Mouse (Mus musculus) neural tube, embryonic 13.5 days (tissue): ENCODE measurements around the gene Rbm28. TPM values are rescaled to one million over a fixed set of nuclear protein-coding genes. Genes with fewer than 3 reads are reported as not detected.
"Not testable (repeated sequence)": the region's sequence is repeated elsewhere in the genome, so short reads cannot be mapped to it uniquely, and the experiment has no call there.

Experiments used
- ATAC-seq: fragments of 200-750 bp; cut with Nextera tagmentation; 2 replicates; pipeline ENCODE4 v1.8.0; 2017; ENCODE audit warnings: low read depth, mild to moderate bottlenecking, moderate TSS enrichment, moderate library complexity
- H3K27ac ChIP-seq: fragments of 300-500 bp; sonication (generic); replicated peaks from 2 replicates; pipeline ENCODE4 v1.5.1; 2015; ENCODE audit warnings: moderate library complexity, mild to moderate bottlenecking, inconsistent platforms
- H3K27me3 ChIP-seq: fragments of 300-500 bp; sonication (generic); 2 replicates; pipeline ENCODE4 v1.6.1; 2015; ENCODE audit warnings: mild to moderate bottlenecking, inconsistent platforms
- H3K36me3 ChIP-seq: fragments of 300-500 bp; sonication (generic); 2 replicates; pipeline ENCODE4 v1.6.1; 2015; ENCODE audit warnings: mild to moderate bottlenecking, inconsistent platforms
- H3K4me1 ChIP-seq: fragments of 300-500 bp; sonication (generic); replicated peaks from 2 replicates; pipeline ENCODE4 v1.6.1; 2015; ENCODE audit warnings: inconsistent platforms
- H3K4me2 ChIP-seq: fragments of 300-500 bp; sonication (generic); 2 replicates; pipeline ENCODE4 v1.6.1; 2015; ENCODE audit warnings: inconsistent platforms, mild to moderate bottlenecking, moderate library complexity
- H3K4me3 ChIP-seq: fragments of 300-500 bp; sonication (generic); 2 replicates; pipeline ENCODE4 v1.5.1; 2015; ENCODE audit warnings: mild to moderate bottlenecking, inconsistent platforms
- H3K9ac ChIP-seq: fragments of 300-500 bp; sonication (generic); 2 replicates; pipeline ENCODE4 v1.6.1; 2015; ENCODE audit warnings: moderate library complexity, mild to moderate bottlenecking, inconsistent platforms
- H3K9me3 ChIP-seq: fragments of 300-500 bp; sonication (generic); 2 replicates; pipeline ENCODE4 v1.6.1; 2016; ENCODE audit warnings: inconsistent platforms
- WGBS: fragments of 180-500 bp; shearing (Covaris S2); methylation state at CpG from one replicate; pipeline ENCODE4 v1.1.7; 2015; 5-methylcytosine and 5-hydroxymethylcytosine counted together
- polyA plus RNA-seq: library from polyadenylated mRNA; unstranded; fragments of >200 nt; fragmentation: Nextera tagmentation; extraction: Ambion mirVana; gene quantifications from 2 replicates; pipeline ENCODE4 v1.2.1, GENCODE M21; 2015

Rbm28 gene
- polyA plus RNA-seq, 1 experiment from 2014 or later: 44.4 TPM

DNA sequence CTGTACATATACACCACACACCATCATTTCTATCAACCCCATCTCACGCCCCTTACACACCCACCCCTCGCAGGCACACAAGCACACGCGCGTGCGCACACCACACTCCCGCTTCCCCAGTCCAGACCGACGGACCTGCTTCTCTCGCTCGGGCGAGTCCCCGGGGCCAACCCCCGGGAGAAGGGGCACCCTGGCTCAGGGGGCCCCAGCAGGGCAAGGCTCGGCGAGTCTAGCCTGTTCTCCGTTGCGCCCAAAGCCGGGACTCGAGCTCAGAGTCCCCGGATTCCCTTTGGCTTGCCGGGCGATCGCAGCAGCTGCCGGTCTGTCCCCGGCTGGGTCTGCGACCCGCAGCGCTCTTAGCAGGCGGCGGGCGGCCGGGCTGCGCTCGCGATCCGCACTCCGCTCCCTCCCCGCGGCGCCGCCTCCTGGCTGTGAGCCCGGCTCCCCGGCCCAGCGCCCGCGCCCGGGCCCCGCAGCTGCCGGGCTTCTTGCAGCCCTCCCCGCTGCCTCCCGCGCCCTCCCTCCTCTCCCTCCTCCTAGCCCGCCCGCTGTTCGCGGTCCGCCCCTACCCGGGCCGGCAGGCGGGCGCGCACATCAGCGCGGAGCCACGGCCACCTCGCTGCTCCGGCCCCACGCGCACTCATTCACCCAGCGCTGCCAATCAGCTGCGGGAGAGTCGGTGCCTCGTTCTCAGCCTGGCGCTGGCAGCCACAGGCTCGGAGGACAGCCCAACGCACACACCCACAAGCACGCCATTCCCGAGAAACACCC, 14.3 kb upstream of the Rbm28 start, which contains the start of gene Prrt4:
TSS of gene Prrt4 (minus strand) at position 697 of the 771 bp plus-strand sequence.
- Histone ChIP-seq H3K4me1 (peaks cover 19% of the 10 kb centered on the region), H3K27ac (peak within 1 kb of the TSS; percentile 87), H3K36me3 (no peaks in the 10 kb centered on the region), H3K4me2 (peak within 1 kb of the TSS; percentile 75), H3K27me3 (peaks cover 52% of the 10 kb centered on the region), H3K9ac (peak within 1 kb of the TSS; percentile 84), H3K4me3 (peak within 1 kb of the TSS; percentile 59), H3K9me3 (no peaks in the 10 kb centered on the region)
- WGBS: under 1% methylated on average over 66 of the region's 79 CpGs
- ATAC-seq: peak; percentile 86

DNA sequence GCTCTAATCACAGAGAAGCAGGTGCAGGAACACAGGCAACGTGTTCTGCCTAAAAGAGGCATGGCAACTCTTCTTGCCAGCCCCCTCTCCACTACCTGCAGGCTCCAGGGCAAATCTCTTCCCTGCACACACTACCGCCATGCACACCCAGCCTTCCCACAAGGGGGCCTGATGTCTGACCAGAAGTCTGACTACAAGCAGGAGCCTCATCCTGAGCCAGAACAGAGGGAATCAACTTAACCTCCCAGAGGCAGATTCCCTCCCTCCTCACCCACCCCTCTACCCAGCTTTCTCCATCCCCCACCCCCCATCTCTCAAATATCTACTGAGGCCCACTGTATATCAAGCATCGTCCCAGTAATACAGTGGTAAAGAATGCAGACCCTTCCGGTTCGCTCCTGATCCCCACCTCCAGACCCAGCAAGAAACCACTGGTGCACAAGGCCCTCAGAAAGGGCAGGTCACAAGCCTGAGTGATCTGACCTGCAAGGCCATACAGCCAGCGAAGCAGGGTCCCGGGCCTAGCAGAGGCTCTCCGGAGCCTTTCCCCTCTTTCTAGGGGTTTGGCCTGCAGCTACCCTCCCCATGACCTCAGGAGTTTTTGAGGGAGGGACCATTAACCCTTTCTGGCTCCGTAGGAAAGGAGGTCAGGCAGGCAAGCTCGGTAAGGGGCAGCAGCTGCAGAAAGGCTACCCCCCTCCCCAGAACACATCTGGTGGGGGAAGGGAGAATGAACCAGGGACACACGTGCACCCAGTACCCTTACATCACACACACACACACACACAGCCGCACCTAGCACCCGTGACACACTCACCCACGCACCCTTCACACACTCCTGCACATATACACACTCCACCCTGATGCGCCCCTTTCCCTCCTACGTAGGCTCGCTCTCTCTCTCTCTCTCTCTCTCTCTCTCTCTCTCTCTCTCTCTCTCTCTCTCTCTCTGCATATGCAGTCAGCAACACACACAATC, 13.4 kb upstream of the Rbm28 start:
- H3K4me1 ChIP-seq: peaks cover 19% of the 10 kb centered on the region
- H3K9me3 ChIP-seq: no peaks in the 10 kb centered on the region
- peak overlapping the region; percentile 84 for H3K9ac ChIP-seq
- peak overlapping the region; percentile 87 for H3K27ac ChIP-seq
- peak overlapping the region; percentile 59 for H3K4me3 ChIP-seq
- WGBS: 11% methylated on average over 17 of the region's 17 CpGs
- H3K27me3 ChIP-seq: peaks cover 61% of the 10 kb centered on the region
- H3K4me2 ChIP-seq: peak overlapping the region; percentile 75
- peak; percentile 81 for ATAC-seq
- H3K36me3 ChIP-seq: no peaks in the 10 kb centered on the region

DNA sequence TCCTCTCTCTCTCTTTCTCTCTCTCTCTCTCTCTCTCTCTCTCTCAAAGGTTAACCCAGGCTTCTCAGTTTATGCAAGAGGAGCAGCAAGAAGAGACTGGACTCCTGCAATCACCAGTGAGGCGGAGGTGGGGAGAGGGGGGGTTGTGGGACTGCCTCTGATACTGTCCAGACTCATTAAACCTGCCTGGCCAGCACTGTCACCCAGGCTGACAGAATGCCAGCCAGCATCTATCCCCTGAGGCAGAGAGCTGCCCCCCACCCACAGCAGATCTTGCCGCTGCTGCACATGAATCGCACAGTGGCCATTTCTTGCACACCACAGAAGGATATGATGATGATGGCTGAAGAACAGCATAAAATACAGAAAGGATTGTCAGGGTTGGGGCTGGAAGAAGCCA, 10.3 kb upstream of the Rbm28 start:
- Histone ChIP-seq H3K9me3 (no peaks in the 10 kb centered on the region), H3K27ac (no peak overlapping the region), H3K4me1 (peaks cover 36% of the 10 kb centered on the region), H3K4me2 (no peak overlapping the region), H3K36me3 (no peaks in the 10 kb centered on the region), H3K4me3 (no peak overlapping the region), H3K9ac (no peak overlapping the region), H3K27me3 (peaks cover 71% of the 10 kb centered on the region)
- no peak for ATAC-seq
- WGBS: 71% methylated on average over 3 of the region's 3 CpGs

DNA sequence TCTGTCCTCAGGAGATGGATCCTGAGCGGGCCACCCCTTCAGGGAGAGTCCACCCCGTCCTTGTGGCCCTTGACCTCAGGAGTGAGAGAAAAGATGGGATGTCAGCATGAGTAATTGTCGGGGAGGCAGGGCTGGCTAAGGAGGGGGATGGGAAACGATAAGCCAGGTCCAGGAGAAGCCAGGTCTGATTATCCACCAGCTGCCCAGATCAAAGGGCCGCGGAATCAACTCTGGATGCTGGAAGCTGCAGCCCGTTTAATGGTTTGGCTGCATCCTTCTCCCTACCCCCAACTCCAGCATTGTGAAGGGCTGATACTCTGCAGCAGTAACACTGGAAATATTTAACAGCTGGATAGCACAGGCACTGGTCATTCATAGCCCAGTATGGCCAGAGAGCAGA, 9.6 kb upstream of the Rbm28 start:
- peaks cover 39% of the 10 kb centered on the region for H3K4me1 ChIP-seq
- H3K27me3 ChIP-seq: peaks cover 78% of the 10 kb centered on the region
- WGBS: 14% methylated on average over 7 of the region's 7 CpGs
- H3K9ac ChIP-seq: no peak overlapping the region
- no peaks in the 10 kb centered on the region for H3K36me3 ChIP-seq
- H3K4me3 ChIP-seq: no peak overlapping the region
- no peak overlapping the region for H3K27ac ChIP-seq
- no peaks in the 10 kb centered on the region for H3K9me3 ChIP-seq
- ATAC-seq: no peak
- H3K4me2 ChIP-seq: no peak overlapping the region

DNA sequence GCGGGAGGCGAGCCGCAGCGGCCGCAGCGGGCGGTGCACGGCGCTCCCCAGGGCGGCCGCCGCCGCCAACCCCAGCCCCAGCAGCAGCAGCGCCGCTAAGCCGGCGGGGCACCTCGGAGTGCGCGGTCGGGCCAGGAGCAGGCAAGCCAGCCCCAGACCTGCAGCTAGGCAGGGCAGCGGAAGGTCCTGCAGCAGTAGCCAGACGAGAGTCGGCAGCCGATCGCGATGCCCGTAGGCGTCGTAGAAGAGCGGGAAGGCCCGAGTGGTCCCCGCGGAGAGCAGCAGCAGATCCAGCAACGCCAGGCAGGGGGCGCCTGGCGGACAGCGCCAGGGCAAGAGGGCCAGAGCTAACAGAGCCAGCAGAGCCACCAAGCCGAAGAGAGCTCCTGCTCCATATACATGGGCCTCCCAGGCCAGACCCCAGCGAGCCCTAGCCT, 6.2 kb upstream of the Rbm28 start:
- H3K4me2 ChIP-seq: peak overlapping the region; percentile 87
- no peak overlapping the region for H3K27ac ChIP-seq
- 0% methylated on average over 38 of the region's 40 CpGs for WGBS
- peaks cover 26% of the 10 kb centered on the region for H3K4me1 ChIP-seq
- peaks cover 86% of the 10 kb centered on the region for H3K27me3 ChIP-seq
- peak overlapping the region; percentile 54 for H3K4me3 ChIP-seq
- peak overlapping the region; percentile 73 for H3K9ac ChIP-seq
- H3K36me3 ChIP-seq: no peaks in the 10 kb centered on the region
- H3K9me3 ChIP-seq: no peaks in the 10 kb centered on the region
- ATAC-seq: peak; percentile 64

DNA sequence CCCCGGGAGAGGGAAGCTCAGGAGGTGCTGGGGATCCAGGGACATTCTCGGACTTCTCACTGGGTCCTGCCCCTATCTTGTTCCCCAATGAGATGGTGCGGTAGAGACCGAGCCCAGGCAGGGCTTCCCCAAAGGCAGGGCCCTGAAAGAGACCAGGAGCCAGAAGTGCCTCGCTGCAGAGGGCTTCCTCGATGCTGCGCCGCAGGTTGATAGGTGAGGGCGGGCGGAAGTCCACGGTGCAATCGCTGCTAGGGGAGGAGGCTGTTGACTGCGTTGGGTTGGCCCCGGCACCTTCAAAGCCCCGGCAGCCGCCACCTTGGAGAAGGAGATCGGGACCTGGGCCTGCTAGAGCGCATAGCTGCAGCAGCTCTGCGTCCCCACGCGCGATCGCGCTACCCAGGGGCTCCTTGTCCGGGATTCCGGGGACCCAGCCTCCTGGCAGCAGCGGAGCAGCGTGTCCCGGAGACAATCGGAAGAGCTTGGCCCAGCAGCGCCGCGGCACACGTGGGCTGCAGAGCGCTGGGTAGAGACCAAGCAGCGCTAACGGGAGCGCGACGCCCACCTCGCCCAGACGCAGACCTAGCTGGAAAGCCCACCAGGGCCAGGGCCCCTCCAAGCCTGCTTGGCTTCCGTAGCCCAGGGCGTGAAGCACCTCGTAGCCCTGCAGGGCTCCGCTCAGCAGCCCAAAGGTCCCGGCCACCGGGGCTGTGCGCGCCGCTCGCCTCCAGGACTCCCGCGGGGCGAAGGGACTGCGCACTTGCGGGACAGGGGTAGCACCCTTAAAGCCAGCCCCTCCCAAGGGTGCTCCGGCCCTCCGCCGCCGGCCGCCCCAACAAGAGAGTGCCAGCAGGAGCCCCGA, 5.5 kb upstream of the Rbm28 start:
- Histone ChIP-seq H3K4me2 (peak overlapping the region; percentile 87), H3K4me3 (peak overlapping the region; percentile 54), H3K9ac (peak overlapping the region; percentile 73), H3K4me1 (peaks cover 26% of the 10 kb centered on the region), H3K36me3 (no peaks in the 10 kb centered on the region), H3K9me3 (no peaks in the 10 kb centered on the region), H3K27me3 (peaks cover 79% of the 10 kb centered on the region), H3K27ac (no peak overlapping the region)
- WGBS: under 1% methylated on average over 59 of the region's 63 CpGs
- peak; percentile 66 for ATAC-seq

DNA sequence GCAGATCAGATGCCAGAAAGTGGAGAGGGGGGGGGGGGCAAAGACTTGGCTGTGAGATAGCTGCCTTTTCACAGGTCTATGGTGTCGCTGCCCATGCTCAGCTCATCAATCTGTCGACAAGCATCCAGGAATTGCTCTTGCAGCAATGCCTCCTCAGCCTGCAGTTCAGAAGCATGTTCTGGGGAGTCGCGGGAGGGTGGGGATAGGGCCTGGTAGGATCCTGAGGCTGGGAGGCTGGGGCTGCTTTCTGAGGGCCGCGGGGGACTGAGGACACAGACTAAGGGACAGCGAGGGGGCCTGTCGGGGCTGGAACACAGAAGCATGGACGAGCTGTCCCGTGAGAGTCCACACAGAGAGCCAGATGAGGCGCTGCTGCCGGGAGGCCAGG, 4.9 kb upstream of the Rbm28 start:
- no peaks in the 10 kb centered on the region for H3K9me3 ChIP-seq
- H3K9ac ChIP-seq: peak overlapping the region; percentile 73; the same call in 1 of the 2 replicates
- H3K27me3 ChIP-seq: peaks cover 73% of the 10 kb centered on the region
- H3K27ac ChIP-seq: no peak overlapping the region
- 4% methylated on average over 12 of the region's 12 CpGs for WGBS
- no peaks in the 10 kb centered on the region for H3K36me3 ChIP-seq
- peak overlapping the region; percentile 54 for H3K4me3 ChIP-seq
- ATAC-seq: no peak
- peaks cover 29% of the 10 kb centered on the region for H3K4me1 ChIP-seq
- peak overlapping the region; percentile 87 for H3K4me2 ChIP-seq

DNA sequence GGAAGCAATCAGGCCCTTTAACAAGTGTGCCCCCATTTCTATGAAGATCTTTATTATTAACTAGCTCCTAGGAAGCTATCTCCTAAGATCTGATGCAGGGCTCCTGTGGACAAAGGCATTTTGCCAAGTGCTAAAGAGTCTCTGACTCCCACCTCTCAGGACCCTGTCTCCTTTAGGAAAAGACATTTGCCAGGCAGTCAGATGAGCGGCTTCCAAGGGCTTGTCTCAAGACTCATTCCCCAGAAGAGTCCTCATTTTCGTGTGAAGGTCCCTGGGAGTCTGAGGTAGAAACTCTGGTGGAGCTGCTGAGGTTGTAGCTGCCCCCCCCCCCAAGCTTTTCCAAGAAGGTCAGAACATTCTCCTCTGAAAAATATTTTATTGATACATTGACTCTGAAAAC, 4.1 kb upstream of the Rbm28 start:
- Histone ChIP-seq H3K4me3 (no peak overlapping the region), H3K9me3 (no peaks in the 10 kb centered on the region), H3K9ac (no peak overlapping the region), H3K36me3 (no peaks in the 10 kb centered on the region), H3K4me2 (no peak overlapping the region), H3K27me3 (peaks cover 65% of the 10 kb centered on the region), H3K4me1 (peaks cover 32% of the 10 kb centered on the region), H3K27ac (no peak overlapping the region)
- WGBS: 53% methylated on average over 2 of the region's 2 CpGs
- ATAC-seq: no peak

DNA sequence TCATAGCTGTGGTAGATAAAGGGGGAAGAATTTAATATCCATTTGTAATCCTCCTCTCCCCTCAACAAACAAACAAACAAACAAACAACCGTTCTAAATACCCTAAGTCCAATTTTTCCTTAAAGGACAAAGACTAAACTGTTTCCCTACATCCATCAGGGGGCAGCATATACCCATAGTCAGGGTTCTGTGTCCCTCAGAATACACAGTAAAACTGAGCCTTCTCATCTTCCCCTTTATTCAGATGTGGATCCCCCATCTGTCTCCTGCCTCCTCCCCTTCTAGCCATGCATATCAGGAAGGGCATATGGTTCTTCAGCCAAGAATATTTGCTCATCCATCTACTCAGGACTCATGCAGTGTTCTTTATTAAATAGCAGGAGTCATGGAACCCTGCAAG, 1.4 kb upstream of the Rbm28 start:
- peak overlapping the region; percentile 23 for H3K27ac ChIP-seq

DNA sequence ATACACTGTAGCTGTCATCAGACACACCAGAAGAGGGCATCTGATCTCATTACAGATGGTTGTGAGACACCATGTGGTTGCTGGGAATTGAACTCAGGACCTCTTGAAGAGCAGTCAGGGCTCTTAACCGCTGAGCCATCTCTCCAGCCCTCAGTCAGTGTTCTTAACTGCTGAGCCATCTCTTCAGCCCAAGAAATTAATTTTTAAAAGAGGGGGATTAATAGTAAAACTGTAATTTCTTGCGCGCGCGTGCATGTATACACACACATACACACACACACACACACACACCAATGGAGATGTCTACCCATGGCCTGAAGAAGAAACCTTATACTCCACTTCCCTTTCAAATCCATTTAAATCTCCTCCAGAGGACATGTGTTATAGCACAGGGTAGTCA, 3.5 kb downstream of the Rbm28 start:
- Histone ChIP-seq H3K36me3 (peaks cover 42% of the 10 kb centered on the region), H3K4me1 (peaks cover 21% of the 10 kb centered on the region)
- not testable (repeated sequence) for H3K4me2 ChIP-seq, H3K9me3 ChIP-seq, H3K4me3 ChIP-seq, ATAC-seq, H3K27me3 ChIP-seq, H3K27ac ChIP-seq, H3K9ac ChIP-seq
- 96% methylated on average over 5 of the region's 5 CpGs for WGBS

More for the DNA sequence above, 1.4 kb upstream of the Rbm28 start:
- peaks cover 42% of the 10 kb centered on the region for H3K27me3 ChIP-seq
- H3K9ac ChIP-seq: no peak overlapping the region
- no peak overlapping the region for H3K4me2 ChIP-seq
- no peaks in the 10 kb centered on the region for H3K9me3 ChIP-seq
- H3K4me1 ChIP-seq: peaks cover 42% of the 10 kb centered on the region
- 16% methylated on average over 1 of the region's 1 CpGs for WGBS
- peak; percentile 34 for ATAC-seq
- no peaks in the 10 kb centered on the region for H3K36me3 ChIP-seq
- H3K4me3 ChIP-seq: no peak overlapping the region

DNA sequence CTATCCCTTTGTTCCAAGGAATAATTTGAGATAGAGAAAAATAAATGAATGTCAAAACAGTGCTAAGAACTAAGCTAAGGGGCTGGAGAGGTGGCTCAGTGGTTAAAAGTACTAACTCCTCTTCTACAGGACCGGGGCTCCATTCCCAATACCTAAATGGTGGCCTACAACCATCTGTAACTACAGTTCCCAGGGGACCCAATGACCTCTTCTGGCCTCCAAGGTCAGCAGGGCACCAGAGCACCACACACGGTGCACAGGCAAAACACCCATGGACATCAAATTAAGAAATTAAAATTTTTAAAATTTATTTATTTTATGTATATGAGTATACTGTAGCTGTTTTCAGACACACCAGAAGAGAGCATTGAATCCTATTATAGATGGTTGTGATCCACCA, 4.0 kb downstream of the Rbm28 start:
- Histone ChIP-seq H3K4me1 (peaks cover 21% of the 10 kb centered on the region), H3K4me3 (no peak overlapping the region), H3K36me3 (peaks cover 47% of the 10 kb centered on the region), H3K27ac (no peak overlapping the region), H3K9me3 (no peaks in the 10 kb centered on the region), H3K4me2 (no peak overlapping the region), H3K9ac (no peak overlapping the region), H3K27me3 (no peaks in the 10 kb centered on the region)
- no peak for ATAC-seq
- 93% methylated on average over 2 of the region's 2 CpGs for WGBS
